Mouse (Mus musculus) forebrain, embryonic 11.5 days (tissue): ENCODE measurements around the gene Ccr7. TPM values are rescaled to one million over a fixed set of nuclear protein-coding genes. Genes with fewer than 3 reads are reported as not detected.

Experiments
- ATAC-seq: fragments of 200-750 bp; cut with Nextera tagmentation; replicated peaks from 2 replicates; pipeline ENCODE4 v1.8.0; 2017; ENCODE audit warnings: moderate TSS enrichment; ENCODE audit not compliant: low FRiP score
- DNase-seq: peaks from one replicate; pipeline ENCODE4 v3.0.0-alpha.2; 2017; ENCODE audit warnings: low spot score
- H3K27ac ChIP-seq: fragments of 300-500 bp; sonication (generic); 2 replicates; pipeline ENCODE4 v1.5.1; 2014; ENCODE audit warnings: low read depth, low read length
- H3K27me3 ChIP-seq: fragments of 300-500 bp; sonication (generic); 2 replicates; pipeline ENCODE4 v1.6.1; 2014; ENCODE audit warnings: mild to moderate bottlenecking, low read length, mixed read lengths; ENCODE audit not compliant: control insufficient read depth, insufficient read depth
- H3K36me3 ChIP-seq: fragments of 300-500 bp; sonication (generic); 2 replicates; pipeline ENCODE4 v1.6.1; 2014; ENCODE audit warnings: mild to moderate bottlenecking, low read length, moderate library complexity, mixed read lengths; ENCODE audit not compliant: control insufficient read depth, insufficient read depth
- H3K4me1 ChIP-seq: fragments of 300-500 bp; sonication (generic); replicated peaks from 2 replicates; pipeline ENCODE4 v1.6.1; 2014; ENCODE audit warnings: low read length, mixed read lengths; ENCODE audit not compliant: control insufficient read depth, insufficient read depth
- H3K4me2 ChIP-seq: fragments of 300-500 bp; sonication (generic); 2 replicates; pipeline ENCODE4 v1.6.1; 2014; ENCODE audit warnings: low read depth, mild to moderate bottlenecking, low read length, moderate library complexity, mixed read lengths; ENCODE audit not compliant: severe bottlenecking
- H3K4me3 ChIP-seq: fragments of 300-500 bp; sonication (generic); 2 replicates; pipeline ENCODE4 v1.5.1; 2014; ENCODE audit warnings: low read depth, low read length
- H3K9ac ChIP-seq: fragments of 300-500 bp; sonication (generic); 2 replicates; pipeline ENCODE4 v1.6.1; 2014; ENCODE audit warnings: low read length
- H3K9me3 ChIP-seq: fragments of 300-500 bp; sonication (generic); 2 replicates; pipeline ENCODE4 v1.6.1; 2016; ENCODE audit warnings: low read length, mixed read lengths; ENCODE audit not compliant: control insufficient read depth
- WGBS: fragments of 180-500 bp; shearing (Covaris S2); extraction: QIAGEN DNeasy Blood & Tissue Kit; methylation state at CpG from one replicate; pipeline ENCODE4 v1.1.7; 2014; 5-methylcytosine and 5-hydroxymethylcytosine counted together
- polyA plus RNA-seq: library from polyadenylated mRNA; unstranded; fragments of >200 nt; fragmentation: Nextera tagmentation; extraction: Ambion mirVana; gene quantifications from 2 replicates; pipeline ENCODE4 v1.2.1, GENCODE M21; 2014

Ccr7 gene
- polyA plus RNA-seq, 1 experiment from 2014 or later = 0.31 TPM

DNA sequence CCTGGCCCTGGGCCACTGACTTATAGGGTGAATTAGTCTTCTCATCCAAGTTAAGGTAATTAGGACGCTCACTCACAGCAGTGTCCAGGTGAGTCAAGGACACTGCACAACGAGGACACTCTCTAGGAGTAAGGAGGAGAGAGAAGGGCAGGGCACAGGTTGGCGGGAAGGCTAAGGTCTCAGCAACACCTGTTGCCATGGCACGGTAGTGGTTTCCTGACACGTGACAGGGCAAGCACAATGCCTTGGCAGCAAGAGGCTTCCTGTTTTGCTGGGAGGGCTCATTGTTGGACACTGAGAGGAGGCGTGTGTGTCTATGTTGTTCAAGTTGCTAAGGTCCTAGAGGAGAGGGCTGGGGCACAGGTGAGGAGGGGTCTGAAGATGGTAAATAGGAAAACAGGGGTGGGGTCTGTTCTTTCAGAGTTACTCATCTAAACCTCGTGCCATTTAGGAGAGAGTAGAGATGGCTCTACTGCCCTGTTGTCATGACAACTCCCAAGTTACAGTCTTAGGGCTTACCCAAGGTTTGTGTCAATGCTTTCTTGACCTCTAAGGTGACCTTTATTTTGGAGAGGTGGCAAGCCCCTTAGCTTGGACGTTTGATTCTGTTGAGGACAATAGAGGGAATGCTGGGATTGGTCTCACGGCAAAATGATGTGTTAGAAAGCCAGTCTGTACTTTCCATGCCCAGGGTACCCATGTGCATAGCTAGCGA is 8.3 kb upstream of the Ccr7 start:
- no peak overlapping the region for H3K4me3 ChIP-seq
- ATAC-seq (no peak), DNase-seq (no peak)
- no peaks in the 10 kb centered on the region for H3K4me1 ChIP-seq
- no peak overlapping the region for H3K27ac ChIP-seq
- H3K9me3 ChIP-seq = no peaks in the 10 kb centered on the region
- no peaks in the 10 kb centered on the region for H3K27me3 ChIP-seq
- 77% methylated on average over 10 of the region's 10 CpGs for WGBS
- H3K36me3 ChIP-seq = no peaks in the 10 kb centered on the region
- no peak overlapping the region for H3K9ac ChIP-seq
- no peak overlapping the region for H3K4me2 ChIP-seq

DNA sequence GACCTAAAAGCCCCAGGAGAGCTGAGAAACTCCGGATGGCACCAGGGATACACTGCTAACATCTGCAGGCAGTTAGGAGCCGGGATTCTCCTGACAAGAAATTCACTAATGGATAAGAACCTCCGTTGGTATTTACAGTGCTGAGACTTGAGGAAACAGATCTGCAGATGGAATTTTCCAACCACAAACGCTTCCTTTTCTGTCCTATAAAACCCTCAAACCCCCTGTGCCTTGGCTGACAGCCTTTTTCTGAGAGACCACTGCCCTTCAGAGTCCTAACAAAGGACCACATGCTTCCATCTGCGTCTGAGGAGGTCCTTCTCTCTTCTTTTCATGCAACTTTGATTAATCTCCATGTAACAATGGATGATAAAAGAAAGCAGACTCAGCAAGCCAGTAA is 6.8 kb upstream of the Ccr7 start:
- DNase-seq (no peak), ATAC-seq (no peak)
- Histone ChIP-seq H3K4me1 (no peaks in the 10 kb centered on the region), H3K27me3 (no peaks in the 10 kb centered on the region), H3K9me3 (no peaks in the 10 kb centered on the region), H3K9ac (no peak overlapping the region), H3K27ac (no peak overlapping the region), H3K36me3 (no peaks in the 10 kb centered on the region), H3K4me2 (no peak overlapping the region), H3K4me3 (no peak overlapping the region)
- WGBS = 59% methylated on average over 5 of the region's 5 CpGs

DNA sequence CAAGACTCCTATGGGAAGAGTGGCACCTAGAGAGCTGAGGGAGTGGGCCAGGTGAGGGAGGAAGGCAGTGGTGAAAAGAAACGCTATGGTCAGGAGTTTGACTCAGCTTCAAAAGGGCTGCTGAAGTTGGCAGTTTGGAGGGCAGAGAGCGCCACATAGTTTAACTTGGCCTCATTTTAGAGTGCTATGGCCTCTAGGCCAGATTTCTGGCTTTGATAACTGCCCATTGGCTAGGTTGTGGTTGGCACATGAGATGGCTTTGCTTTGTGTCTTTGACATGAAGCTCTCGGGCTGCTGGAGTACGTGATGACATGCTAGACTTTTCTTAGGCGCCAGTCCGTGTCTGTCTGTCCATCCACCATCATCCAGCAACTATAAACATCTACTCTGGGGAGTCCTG is 5.4 kb upstream of the Ccr7 start:
- WGBS = 90% methylated on average over 6 of the region's 6 CpGs
- no peak for DNase-seq

GRCm38 (mm10) chr11:99155817-99156216 is 940 bp upstream of the Ccr7 start:
- H3K36me3 ChIP-seq = no peaks in the 10 kb centered on the region
- H3K4me2 ChIP-seq = no peak overlapping the region
- no peak overlapping the region for H3K9ac ChIP-seq
- H3K27me3 ChIP-seq = no peaks in the 10 kb centered on the region
- H3K4me1 ChIP-seq = no peaks in the 10 kb centered on the region
- H3K27ac ChIP-seq = no peak overlapping the region
- ATAC-seq (no peak), DNase-seq (no peak)
- H3K4me3 ChIP-seq = no peak overlapping the region
- no peaks in the 10 kb centered on the region for H3K9me3 ChIP-seq
- 90% methylated on average over 9 of the region's 9 CpGs for WGBS

More for the DNA sequence above, 5.4 kb upstream of the Ccr7 start:
- no peaks in the 10 kb centered on the region for H3K4me1 ChIP-seq
- H3K4me3 ChIP-seq = no peak overlapping the region
- no peak overlapping the region for H3K9ac ChIP-seq
- H3K36me3 ChIP-seq = no peaks in the 10 kb centered on the region
- H3K9me3 ChIP-seq = no peaks in the 10 kb centered on the region
- no peak for ATAC-seq
- H3K4me2 ChIP-seq = no peak overlapping the region
- no peaks in the 10 kb centered on the region for H3K27me3 ChIP-seq
- H3K27ac ChIP-seq = no peak overlapping the region

GRCm38 (mm10) chr11:99153767-99154753 is 817 bp downstream of the Ccr7 start:
- H3K4me2 ChIP-seq = no peak overlapping the region
- H3K4me3 ChIP-seq = no peak overlapping the region
- H3K27me3 ChIP-seq = no peaks in the 10 kb centered on the region
- DNase-seq (no peak), ATAC-seq (no peak)
- H3K9ac ChIP-seq = no peak overlapping the region
- H3K36me3 ChIP-seq = no peaks in the 10 kb centered on the region
- no peak overlapping the region for H3K27ac ChIP-seq
- 0 out of 2 replicates have a peak, but pooled peaks cover 2% of the 10 kb centered on the region for H3K4me1 ChIP-seq
- no peaks in the 10 kb centered on the region for H3K9me3 ChIP-seq
- 79% methylated on average over 7 of the region's 7 CpGs for WGBS

DNA sequence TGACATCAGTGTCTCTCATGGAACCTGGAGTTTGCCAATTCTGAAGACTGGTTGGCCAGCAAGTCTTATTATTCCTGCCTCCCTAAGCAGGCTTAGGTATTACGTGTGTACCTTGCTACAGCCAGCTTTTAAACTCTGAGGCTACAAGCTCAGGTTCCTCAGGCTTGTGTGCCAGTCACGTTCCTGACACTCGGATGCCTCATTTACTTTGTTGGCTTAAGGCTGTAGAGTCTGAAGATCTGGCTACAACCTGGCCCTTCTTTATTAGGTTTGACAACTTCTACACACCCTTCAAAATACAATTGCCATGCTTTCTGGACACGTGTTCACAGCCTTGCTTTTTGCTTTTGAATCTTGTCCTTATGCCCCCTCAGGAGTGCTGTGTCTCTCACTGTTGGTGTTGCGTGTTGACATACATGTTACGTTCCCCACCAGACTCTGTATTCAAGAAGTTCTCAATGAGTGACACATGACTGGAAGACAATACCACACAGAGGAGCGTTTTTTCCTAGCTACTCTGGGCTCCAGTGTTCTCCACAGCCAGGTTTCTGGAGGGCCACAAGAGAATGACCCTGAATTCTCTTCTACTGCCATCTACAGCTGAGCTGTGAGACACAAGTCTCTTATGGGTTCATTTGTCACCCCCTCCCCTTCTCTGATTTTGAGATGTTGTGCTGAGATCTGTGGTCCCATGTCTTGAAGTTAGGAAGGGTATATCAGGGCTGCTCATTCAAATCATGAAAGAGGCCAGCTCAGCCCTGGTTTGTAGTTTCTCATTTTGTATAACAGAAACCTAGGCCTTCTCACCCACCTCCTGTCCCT is 2.3 kb downstream of the Ccr7 start:
- ATAC-seq (no peak), DNase-seq (no peak)
- Histone ChIP-seq H3K36me3 (no peaks in the 10 kb centered on the region), H3K27ac (no peak overlapping the region), H3K9ac (no peak overlapping the region), H3K4me1 (0 out of 2 replicates have a peak, but pooled peaks cover 7% of the 10 kb centered on the region), H3K4me3 (no peak overlapping the region), H3K27me3 (no peaks in the 10 kb centered on the region), H3K4me2 (no peak overlapping the region), H3K9me3 (no peaks in the 10 kb centered on the region)
- WGBS = 81% methylated on average over 7 of the region's 7 CpGs

- DNase-seq = no peak
- Histone ChIP-seq H3K4me3 (no peak overlapping the region), H3K27me3 (no peaks in the 10 kb centered on the region), H3K36me3 (no peaks in the 10 kb centered on the region), H3K9ac (no peak overlapping the region), H3K4me2 (no peak overlapping the region), H3K4me1 (0 out of 2 replicates have a peak, but pooled peaks cover 7% of the 10 kb centered on the region), H3K27ac (no peak overlapping the region), H3K9me3 (no peaks in the 10 kb centered on the region)
- WGBS = 72% methylated on average over 11 of the region's 11 CpGs
- ATAC-seq = no peak
Observed at GRCm38 (mm10) chr11:99151333-99151930, 3.4 kb downstream of the Ccr7 start.

GRCm38 (mm10) chr11:99150889-99151288 is 4.0 kb downstream of the Ccr7 start:
- Histone ChIP-seq H3K4me1 (0 out of 2 replicates have a peak, but pooled peaks cover 7% of the 10 kb centered on the region), H3K4me3 (no peak overlapping the region), H3K27me3 (no peaks in the 10 kb centered on the region), H3K9me3 (no peaks in the 10 kb centered on the region), H3K9ac (no peak overlapping the region), H3K36me3 (no peaks in the 10 kb centered on the region), H3K27ac (no peak overlapping the region), H3K4me2 (no peak overlapping the region)
- 62% methylated on average over 7 of the region's 7 CpGs for WGBS
- no peak for DNase-seq
- ATAC-seq = no peak
